Mouse (Mus musculus): ENCODE results near the gene Rpl14. TPM values are rescaled to one million over a fixed set of nuclear protein-coding genes. Genes with fewer than 3 reads are reported as not detected.

Gene Rpl14
- total and polyA plus RNA-seq, 2 experiments, result 113 to 174 TPM

DNA sequence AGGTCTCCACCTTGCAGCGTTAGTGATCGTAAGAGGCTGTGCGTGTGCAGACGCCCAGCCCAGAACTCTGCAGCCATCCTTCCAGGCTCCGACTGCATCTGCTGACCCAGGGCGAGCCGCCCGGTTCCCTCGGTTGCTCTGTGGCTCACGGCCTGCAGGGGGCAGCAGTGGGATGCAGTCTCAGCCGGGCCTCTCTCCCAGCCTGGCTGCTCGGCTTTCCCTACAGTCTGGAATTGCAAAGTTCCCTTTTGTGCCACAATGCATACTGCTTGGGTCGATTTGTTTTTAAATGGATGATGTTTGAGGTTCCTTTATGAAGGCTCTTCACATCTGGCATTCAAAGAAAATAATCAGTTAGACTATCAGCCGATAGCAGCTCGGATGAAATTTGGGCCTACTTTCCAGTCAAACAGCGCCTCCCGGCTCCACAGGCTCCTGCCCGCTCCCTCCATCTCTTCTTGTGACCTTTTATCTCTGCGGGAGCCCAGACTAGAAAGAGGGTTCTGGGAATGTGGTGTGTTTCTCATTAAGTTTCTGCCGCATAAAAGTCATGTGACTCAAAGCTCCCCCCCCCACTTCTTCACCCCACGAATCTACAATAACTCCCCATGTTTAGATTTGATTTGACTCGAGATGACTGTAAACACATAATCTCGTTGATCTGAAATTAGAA lies 31.7 kb downstream of the Rpl14 start:
- no peaks in the 10 kb centered on the region for H3K79me2 ChIP-seq (ENCODE audit: control insufficient read depth, insufficient read depth, low read length)
- H3K27me3 ChIP-seq (ENCODE audit: control insufficient read depth, insufficient read depth, low read length), result no peaks in the 10 kb centered on the region
- H3K36me3 ChIP-seq (ENCODE audit: control insufficient read depth, insufficient read depth, low read length), result no peaks in the 10 kb centered on the region
- peak; percentile 41 for DNase-seq (ENCODE audit: extremely low read depth, low read depth, low spot score)
- no peak overlapping the region for H3K27ac ChIP-seq (replicated peaks; ENCODE audit: insufficient read depth, low read depth, low read length)
- 19% methylated on average over 23 of the region's 23 CpGs for WGBS
- H3K4me1 ChIP-seq (ENCODE audit: control insufficient read depth, insufficient read depth, low read length), result peaks cover 5% of the 10 kb centered on the region
- H3K4me3 ChIP-seq (ENCODE audit: insufficient read depth, low read depth, low read length), result no peak overlapping the region
- TF ChIP-seq CTCF (IDR thresholded peaks at IDR 0.05; ENCODE audit: low read depth, low read length), result peak; percentile 94
- no peak for TF ChIP-seq POLR2A (IDR thresholded peaks at IDR 0.05; ENCODE audit: extremely low read depth, insufficient read depth, low read length)
- no peak overlapping the region; the same call in 1 of the 2 replicates for H3K9ac ChIP-seq (ENCODE audit: low read depth, low read length)

DNA sequence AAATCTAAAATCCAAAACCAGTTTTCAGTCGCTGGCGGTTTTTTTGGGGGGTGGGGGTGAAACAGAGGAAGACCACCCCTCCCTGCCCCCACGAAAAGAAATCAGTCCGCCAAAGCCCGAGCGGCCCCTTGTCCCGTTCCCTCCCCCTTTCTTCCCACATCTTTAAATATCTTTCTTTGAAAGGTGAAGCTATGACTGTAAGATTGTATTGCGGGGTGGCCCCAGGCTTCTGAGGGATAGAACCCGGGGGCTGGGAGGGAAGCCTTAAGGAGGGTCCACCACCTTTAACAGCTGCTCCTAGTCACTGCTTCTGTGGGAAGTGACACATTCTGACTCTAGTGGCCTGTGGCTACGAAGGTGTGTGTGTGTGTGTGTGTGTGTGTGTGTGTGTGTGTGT lies 32.3 kb downstream of the Rpl14 start:
- H3K4me1 ChIP-seq (ENCODE audit: control insufficient read depth, insufficient read depth, low read length), result peaks cover 5% of the 10 kb centered on the region
- 76% methylated on average over 10 of the region's 10 CpGs for WGBS

DNA sequence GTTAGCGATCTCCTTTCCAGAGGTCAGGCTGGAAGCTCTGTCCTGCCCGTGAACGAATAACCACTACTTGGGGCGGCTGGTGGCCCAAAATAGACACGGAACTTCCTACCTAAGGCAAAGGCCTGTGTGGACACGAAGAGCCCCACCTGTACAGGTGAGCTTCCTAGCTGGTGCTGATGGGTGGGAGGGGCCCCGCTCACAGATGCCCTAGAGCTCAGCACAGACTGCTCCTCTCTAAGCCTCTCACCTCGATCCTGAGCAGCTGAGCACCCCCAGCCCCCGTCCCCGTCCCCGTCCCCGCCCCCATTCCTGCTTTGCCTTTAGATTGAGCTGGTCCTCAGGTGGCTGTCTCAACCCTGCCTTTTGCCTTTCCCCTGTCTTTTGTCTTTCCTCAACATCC lies 32.7 kb downstream of the Rpl14 start:
- WGBS, result 87% methylated on average over 11 of the region's 12 CpGs
- TF ChIP-seq CTCF (IDR thresholded peaks at IDR 0.05; ENCODE audit: low read depth, low read length), result no peak
- TF ChIP-seq POLR2A (IDR thresholded peaks at IDR 0.05; ENCODE audit: extremely low read depth, insufficient read depth, low read length), result no peak
- no peaks in the 10 kb centered on the region for H3K79me2 ChIP-seq (ENCODE audit: control insufficient read depth, insufficient read depth, low read length)
- H3K36me3 ChIP-seq (ENCODE audit: control insufficient read depth, insufficient read depth, low read length), result no peaks in the 10 kb centered on the region
- H3K27me3 ChIP-seq (ENCODE audit: control insufficient read depth, insufficient read depth, low read length), result no peaks in the 10 kb centered on the region
- peaks cover 5% of the 10 kb centered on the region for H3K4me1 ChIP-seq (ENCODE audit: control insufficient read depth, insufficient read depth, low read length)
- no peak overlapping the region for H3K9ac ChIP-seq (ENCODE audit: low read depth, low read length)
- no peak overlapping the region for H3K27ac ChIP-seq (replicated peaks; ENCODE audit: insufficient read depth, low read depth, low read length)
- H3K4me3 ChIP-seq (ENCODE audit: insufficient read depth, low read depth, low read length), result no peak overlapping the region
- DNase-seq (ENCODE audit: extremely low read depth, low read depth, low spot score), result no peak

More for the DNA sequence above, 32.3 kb downstream of the Rpl14 start:
- H3K4me3 ChIP-seq (ENCODE audit: insufficient read depth, low read depth, low read length), result no peak overlapping the region
- no peak overlapping the region for H3K9ac ChIP-seq (ENCODE audit: low read depth, low read length)
- no peak overlapping the region for H3K27ac ChIP-seq (replicated peaks; ENCODE audit: insufficient read depth, low read depth, low read length)
- no peaks in the 10 kb centered on the region for H3K79me2 ChIP-seq (ENCODE audit: control insufficient read depth, insufficient read depth, low read length)
- DNase-seq (ENCODE audit: extremely low read depth, low read depth, low spot score), result no peak
- no peaks in the 10 kb centered on the region for H3K36me3 ChIP-seq (ENCODE audit: control insufficient read depth, insufficient read depth, low read length)
- no peak for TF ChIP-seq POLR2A (IDR thresholded peaks at IDR 0.05; ENCODE audit: extremely low read depth, insufficient read depth, low read length)
- no peak for TF ChIP-seq CTCF (IDR thresholded peaks at IDR 0.05; ENCODE audit: low read depth, low read length)
- no peaks in the 10 kb centered on the region for H3K27me3 ChIP-seq (ENCODE audit: control insufficient read depth, insufficient read depth, low read length)

DNA sequence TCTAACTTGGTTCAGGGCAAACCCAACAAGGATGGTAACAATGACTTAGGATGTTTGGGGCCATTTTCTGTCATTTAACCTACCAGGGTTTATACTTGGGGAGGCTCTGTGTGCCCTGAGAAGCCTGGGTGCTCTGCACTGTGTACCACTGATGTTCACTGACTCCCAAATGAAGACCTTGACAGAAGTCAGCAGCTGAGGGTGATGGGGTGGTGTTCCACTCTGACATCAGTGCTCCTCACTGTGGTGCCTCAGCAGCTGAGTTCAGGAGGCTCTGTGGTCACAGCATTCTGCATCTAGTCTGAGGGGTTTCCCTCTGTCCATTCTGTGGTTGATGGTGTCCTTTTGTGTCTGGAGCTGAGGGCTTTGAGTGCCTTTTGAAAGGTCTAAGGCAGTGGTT lies 39.8 kb downstream of the Rpl14 start:
- TF ChIP-seq CTCF (IDR thresholded peaks at IDR 0.05; ENCODE audit: low read depth, low read length) (no peak), POLR2A (IDR thresholded peaks at IDR 0.05; ENCODE audit: extremely low read depth, insufficient read depth, low read length) (no peak)
- no peaks in the 10 kb centered on the region for H3K79me2 ChIP-seq (ENCODE audit: control insufficient read depth, insufficient read depth, low read length)
- no peak overlapping the region for H3K9ac ChIP-seq (ENCODE audit: low read depth, low read length)
- H3K4me1 ChIP-seq (ENCODE audit: control insufficient read depth, insufficient read depth, low read length), result no peaks in the 10 kb centered on the region
- H3K36me3 ChIP-seq (ENCODE audit: control insufficient read depth, insufficient read depth, low read length), result no peaks in the 10 kb centered on the region
- no peak for DNase-seq (ENCODE audit: extremely low read depth, low read depth, low spot score)
- no peaks in the 10 kb centered on the region for H3K27me3 ChIP-seq (ENCODE audit: control insufficient read depth, insufficient read depth, low read length)
- no peak overlapping the region for H3K27ac ChIP-seq (replicated peaks; ENCODE audit: insufficient read depth, low read depth, low read length)
- no peak overlapping the region for H3K4me3 ChIP-seq (ENCODE audit: insufficient read depth, low read depth, low read length)

DNA sequence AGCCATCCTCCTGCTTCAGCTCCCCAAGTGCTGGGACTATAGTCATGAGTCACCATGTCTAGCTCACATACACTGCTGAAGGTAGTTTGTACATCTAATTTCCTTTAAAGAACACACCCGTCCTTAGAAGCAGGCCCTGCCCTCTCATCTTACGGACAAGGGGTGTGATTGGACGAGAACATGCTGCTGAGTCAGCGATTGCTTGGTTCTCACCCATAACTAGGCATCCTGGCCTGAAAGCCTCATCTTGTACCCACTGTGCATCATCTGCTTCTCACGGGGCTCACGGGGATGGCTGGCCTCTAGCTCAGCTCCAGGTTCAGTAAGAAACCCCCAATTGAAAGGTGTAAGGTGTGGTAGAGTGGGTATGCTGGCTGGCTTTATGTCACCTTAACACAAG lies 42.8 kb downstream of the Rpl14 start:
- H3K36me3 ChIP-seq (ENCODE audit: control insufficient read depth, insufficient read depth, low read length), result no peaks in the 10 kb centered on the region
- no peak overlapping the region for H3K4me3 ChIP-seq (ENCODE audit: insufficient read depth, low read depth, low read length)
- H3K27ac ChIP-seq (replicated peaks; ENCODE audit: insufficient read depth, low read depth, low read length), result no peak overlapping the region
- WGBS, result 93% methylated on average over 6 of the region's 6 CpGs
- DNase-seq (ENCODE audit: extremely low read depth, low read depth, low spot score), result no peak
- H3K27me3 ChIP-seq (ENCODE audit: control insufficient read depth, insufficient read depth, low read length), result no peaks in the 10 kb centered on the region
- no peaks in the 10 kb centered on the region for H3K4me1 ChIP-seq (ENCODE audit: control insufficient read depth, insufficient read depth, low read length)
- no peaks in the 10 kb centered on the region for H3K79me2 ChIP-seq (ENCODE audit: control insufficient read depth, insufficient read depth, low read length)
- no peak for TF ChIP-seq POLR2A (IDR thresholded peaks at IDR 0.05; ENCODE audit: extremely low read depth, insufficient read depth, low read length)
- no peak for TF ChIP-seq CTCF (IDR thresholded peaks at IDR 0.05; ENCODE audit: low read depth, low read length)
- H3K9ac ChIP-seq (ENCODE audit: low read depth, low read length), result no peak overlapping the region

DNA sequence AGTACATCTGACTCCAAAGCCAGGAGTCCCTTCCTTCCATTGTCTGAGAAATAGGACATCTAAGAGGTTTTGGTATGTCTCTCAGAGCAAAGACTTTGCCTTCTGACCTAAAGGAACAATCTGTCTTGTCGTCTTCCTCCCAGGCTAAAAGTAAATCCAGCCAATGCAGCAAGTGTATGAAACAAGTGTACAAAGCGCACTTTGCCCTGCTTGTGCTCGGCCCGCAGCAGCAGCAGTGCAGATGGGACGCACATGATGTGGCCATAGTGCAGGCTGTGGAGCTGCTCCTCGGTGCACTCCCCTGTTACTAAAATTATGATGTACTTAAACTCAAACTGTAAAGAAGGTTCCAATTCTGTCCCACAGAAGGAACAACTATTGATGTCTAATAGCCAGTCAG lies 46.9 kb downstream of the Rpl14 start:
- no peaks in the 10 kb centered on the region for H3K27me3 ChIP-seq (ENCODE audit: control insufficient read depth, insufficient read depth, low read length)
- 73% methylated on average over 6 of the region's 6 CpGs for WGBS
- H3K9ac ChIP-seq (ENCODE audit: low read depth, low read length), result no peak overlapping the region
- H3K79me2 ChIP-seq (ENCODE audit: control insufficient read depth, insufficient read depth, low read length), result no peaks in the 10 kb centered on the region
- no peaks in the 10 kb centered on the region for H3K36me3 ChIP-seq (ENCODE audit: control insufficient read depth, insufficient read depth, low read length)
- TF ChIP-seq POLR2A (IDR thresholded peaks at IDR 0.05; ENCODE audit: extremely low read depth, insufficient read depth, low read length), result no peak
- no peak for TF ChIP-seq CTCF (IDR thresholded peaks at IDR 0.05; ENCODE audit: low read depth, low read length)
- H3K4me1 ChIP-seq (ENCODE audit: control insufficient read depth, insufficient read depth, low read length), result no peaks in the 10 kb centered on the region
- no peak overlapping the region for H3K27ac ChIP-seq (replicated peaks; ENCODE audit: insufficient read depth, low read depth, low read length)
- no peak for DNase-seq (ENCODE audit: extremely low read depth, low read depth, low spot score)
- H3K4me3 ChIP-seq (ENCODE audit: insufficient read depth, low read depth, low read length), result no peak overlapping the region
